Mouse (Mus musculus): ENCODE results near the gene Polr1e. TPM values are rescaled to one million over a fixed set of nuclear protein-coding genes. Genes with fewer than 3 reads are reported as not detected.

The Polr1e gene
- polyA plus RNA-seq, 1 experiment from 2014 or later = 44.9 TPM

Other genes starting within 250 kb of the Polr1e start
- 94.2 and 98.6 TPM in 2 replicates for gene Grhpr, start 37.2 kb upstream of the Polr1e start, polyA plus RNA-seq (2016; fragmentation: Nextera tagmentation; extraction: Ambion mirVana)
- gene Zbtb5, start 6.2 kb upstream of the Polr1e start, polyA plus RNA-seq (2016; fragmentation: Nextera tagmentation; extraction: Ambion mirVana) = 8.3 TPM in 2 replicates
- gene Fbxo10, start 66.0 kb downstream of the Polr1e start, polyA plus RNA-seq (2016; fragmentation: Nextera tagmentation; extraction: Ambion mirVana) = 6.7 and 6.8 TPM in 2 replicates
- gene Tomm5, start 89.5 kb downstream of the Polr1e start, polyA plus RNA-seq (2016; fragmentation: Nextera tagmentation; extraction: Ambion mirVana) = 271 and 276 TPM in 2 replicates
- gene Frmpd1, start 166.3 kb downstream of the Polr1e start, polyA plus RNA-seq (2016; fragmentation: Nextera tagmentation; extraction: Ambion mirVana) = 0.27 and 0.38 TPM in 2 replicates

All from liver, embryonic 12.5 days (tissue).